Mouse (Mus musculus): Measurements from ENCODE around the gene Esr1. TPM values are rescaled to one million over a fixed set of nuclear protein-coding genes. Genes with fewer than 3 reads are reported as not detected.

Gene Esr1
- polyA plus RNA-seq, 1 experiment from 2014 or later, result 0.47 TPM

- H3K4me3 ChIP-seq (ENCODE audit: low read depth, low read length), result no peak overlapping the region
- H3K36me3 ChIP-seq (ENCODE audit: control insufficient read depth, insufficient read depth), result no peaks in the 10 kb centered on the region
- H3K4me2 ChIP-seq (ENCODE audit: low read depth, low read length), result no peak overlapping the region
- H3K27ac ChIP-seq (ENCODE audit: low read length), result no peak overlapping the region
- no peak overlapping the region for H3K9ac ChIP-seq (ENCODE audit: low read depth, low read length)
- WGBS (ENCODE audit: insufficient replicate concordance), result 50% methylated on average over 3 of the region's 3 CpGs
- no peaks in the 10 kb centered on the region for H3K9me3 ChIP-seq (replicated peaks; ENCODE audit: control insufficient read depth, low read length)
- no peaks in the 10 kb centered on the region for H3K27me3 ChIP-seq (ENCODE audit: control insufficient read depth, insufficient read depth, low read depth, low read length)
- H3K4me1 ChIP-seq (ENCODE audit: control insufficient read depth, low read depth, low read length), result no peaks in the 10 kb centered on the region
- no peak for ATAC-seq (ENCODE audit: low read depth)
These were observed 382.4 kb downstream of the Esr1 start for GRCm38 (mm10) chr10:4993802-4994201.

GRCm38 (mm10) chr10:4996592-4996991 lies 385.2 kb downstream of the Esr1 start:
- Histone ChIP-seq H3K9ac (ENCODE audit: low read depth, low read length) (no peak overlapping the region), H3K9me3 (replicated peaks; ENCODE audit: control insufficient read depth, low read length) (no peaks in the 10 kb centered on the region), H3K27me3 (ENCODE audit: control insufficient read depth, insufficient read depth, low read depth, low read length) (no peaks in the 10 kb centered on the region), H3K27ac (ENCODE audit: low read length) (no peak overlapping the region), H3K4me1 (ENCODE audit: control insufficient read depth, low read depth, low read length) (no peaks in the 10 kb centered on the region), H3K4me3 (ENCODE audit: low read depth, low read length) (no peak overlapping the region), H3K36me3 (ENCODE audit: control insufficient read depth, insufficient read depth) (no peaks in the 10 kb centered on the region), H3K4me2 (ENCODE audit: low read depth, low read length) (no peak overlapping the region)
- ATAC-seq (ENCODE audit: low read depth), result no peak
- WGBS (ENCODE audit: insufficient replicate concordance), result 52% methylated on average over 3 of the region's 3 CpGs

GRCm38 (mm10) chr10:5008795-5009366 lies 397.5 kb downstream of the Esr1 start:
- WGBS (ENCODE audit: insufficient replicate concordance), result 66% methylated on average over 8 of the region's 8 CpGs
- no peaks in the 10 kb centered on the region for H3K36me3 ChIP-seq (ENCODE audit: control insufficient read depth, insufficient read depth)

GRCm38 (mm10) chr10:5012004-5012403 lies 400.6 kb downstream of the Esr1 start:
- ATAC-seq (ENCODE audit: low read depth), result no peak
- Histone ChIP-seq H3K4me2 (ENCODE audit: low read depth, low read length) (no peak overlapping the region), H3K36me3 (ENCODE audit: control insufficient read depth, insufficient read depth) (no peaks in the 10 kb centered on the region), H3K9me3 (replicated peaks; ENCODE audit: control insufficient read depth, low read length) (no peaks in the 10 kb centered on the region), H3K27me3 (ENCODE audit: control insufficient read depth, insufficient read depth, low read depth, low read length) (no peaks in the 10 kb centered on the region), H3K27ac (ENCODE audit: low read length) (no peak overlapping the region), H3K4me3 (ENCODE audit: low read depth, low read length) (no peak overlapping the region), H3K4me1 (ENCODE audit: control insufficient read depth, low read depth, low read length) (no peaks in the 10 kb centered on the region), H3K9ac (ENCODE audit: low read depth, low read length) (no peak overlapping the region)

More at GRCm38 (mm10) chr10:5008795-5009366, 397.5 kb downstream of the Esr1 start:
- Histone ChIP-seq H3K9ac (ENCODE audit: low read depth, low read length) (no peak overlapping the region), H3K27ac (ENCODE audit: low read length) (no peak overlapping the region), H3K4me3 (ENCODE audit: low read depth, low read length) (no peak overlapping the region), H3K4me2 (ENCODE audit: low read depth, low read length) (no peak overlapping the region), H3K9me3 (replicated peaks; ENCODE audit: control insufficient read depth, low read length) (no peaks in the 10 kb centered on the region), H3K27me3 (ENCODE audit: control insufficient read depth, insufficient read depth, low read depth, low read length) (no peaks in the 10 kb centered on the region), H3K4me1 (ENCODE audit: control insufficient read depth, low read depth, low read length) (no peaks in the 10 kb centered on the region)
- no peak for ATAC-seq (ENCODE audit: low read depth)

- Histone ChIP-seq H3K4me1 (ENCODE audit: control insufficient read depth, low read depth, low read length) (no peaks in the 10 kb centered on the region), H3K27me3 (ENCODE audit: control insufficient read depth, insufficient read depth, low read depth, low read length) (no peaks in the 10 kb centered on the region), H3K9me3 (replicated peaks; ENCODE audit: control insufficient read depth, low read length) (no peaks in the 10 kb centered on the region), H3K4me3 (ENCODE audit: low read depth, low read length) (no peak overlapping the region), H3K4me2 (ENCODE audit: low read depth, low read length) (no peak overlapping the region), H3K27ac (ENCODE audit: low read length) (no peak overlapping the region), H3K36me3 (ENCODE audit: control insufficient read depth, insufficient read depth) (no peaks in the 10 kb centered on the region), H3K9ac (ENCODE audit: low read depth, low read length) (no peak overlapping the region)
- 75% methylated on average over 1 of the region's 1 CpGs for WGBS (ENCODE audit: insufficient replicate concordance)
- no peak for ATAC-seq (ENCODE audit: low read depth)
These were observed 403.6 kb downstream of the Esr1 start for GRCm38 (mm10) chr10:5014976-5015375.

- Histone ChIP-seq H3K4me2 (ENCODE audit: low read depth, low read length) (no peak overlapping the region), H3K9ac (ENCODE audit: low read depth, low read length) (no peak overlapping the region), H3K4me1 (ENCODE audit: control insufficient read depth, low read depth, low read length) (no peaks in the 10 kb centered on the region), H3K27ac (ENCODE audit: low read length) (no peak overlapping the region), H3K36me3 (ENCODE audit: control insufficient read depth, insufficient read depth) (no peaks in the 10 kb centered on the region; the same call in 1 of the 2 replicates), H3K4me3 (ENCODE audit: low read depth, low read length) (no peak overlapping the region), H3K27me3 (ENCODE audit: control insufficient read depth, insufficient read depth, low read depth, low read length) (no peaks in the 10 kb centered on the region), H3K9me3 (replicated peaks; ENCODE audit: control insufficient read depth, low read length) (no peaks in the 10 kb centered on the region)
- 50% methylated on average over 1 of the region's 1 CpGs for WGBS (ENCODE audit: insufficient replicate concordance)
- no peak for ATAC-seq (ENCODE audit: low read depth)
These were observed 405.8 kb downstream of the Esr1 start for GRCm38 (mm10) chr10:5017148-5017547.

- no peaks in the 10 kb centered on the region for H3K4me1 ChIP-seq (ENCODE audit: control insufficient read depth, low read depth, low read length)
- no peak overlapping the region for H3K4me2 ChIP-seq (ENCODE audit: low read depth, low read length)
- H3K27ac ChIP-seq (ENCODE audit: low read length), result no peak overlapping the region
- ATAC-seq (ENCODE audit: low read depth), result no peak
- no peaks in the 10 kb centered on the region for H3K27me3 ChIP-seq (ENCODE audit: control insufficient read depth, insufficient read depth, low read depth, low read length)
- H3K9ac ChIP-seq (ENCODE audit: low read depth, low read length), result no peak overlapping the region
- H3K9me3 ChIP-seq (replicated peaks; ENCODE audit: control insufficient read depth, low read length), result no peaks in the 10 kb centered on the region
- WGBS (ENCODE audit: insufficient replicate concordance), result 74% methylated on average over 4 of the region's 4 CpGs
- H3K36me3 ChIP-seq (ENCODE audit: control insufficient read depth, insufficient read depth), result no peaks in the 10 kb centered on the region; the same call in 1 of the 2 replicates
- no peak overlapping the region for H3K4me3 ChIP-seq (ENCODE audit: low read depth, low read length)
These were observed 414.5 kb downstream of the Esr1 start for GRCm38 (mm10) chr10:5025906-5026305.

- Histone ChIP-seq H3K4me2 (ENCODE audit: low read depth, low read length) (no peak overlapping the region), H3K27me3 (ENCODE audit: control insufficient read depth, insufficient read depth, low read depth, low read length) (no peaks in the 10 kb centered on the region), H3K4me1 (ENCODE audit: control insufficient read depth, low read depth, low read length) (no peaks in the 10 kb centered on the region), H3K27ac (ENCODE audit: low read length) (no peak overlapping the region), H3K36me3 (ENCODE audit: control insufficient read depth, insufficient read depth) (peaks cover under 1% of the 10 kb centered on the region; the same call in 1 of the 2 replicates), H3K9me3 (replicated peaks; ENCODE audit: control insufficient read depth, low read length) (no peaks in the 10 kb centered on the region), H3K4me3 (ENCODE audit: low read depth, low read length) (no peak overlapping the region), H3K9ac (ENCODE audit: low read depth, low read length) (no peak overlapping the region)
- ATAC-seq (ENCODE audit: low read depth), result no peak
- 53% methylated on average over 1 of the region's 1 CpGs for WGBS (ENCODE audit: insufficient replicate concordance)
These were observed 415.8 kb downstream of the Esr1 start for GRCm38 (mm10) chr10:5027208-5027607.

- no peak for ATAC-seq (ENCODE audit: low read depth)
- Histone ChIP-seq H3K27me3 (ENCODE audit: control insufficient read depth, insufficient read depth, low read depth, low read length) (no peaks in the 10 kb centered on the region), H3K4me1 (ENCODE audit: control insufficient read depth, low read depth, low read length) (no peaks in the 10 kb centered on the region), H3K36me3 (ENCODE audit: control insufficient read depth, insufficient read depth) (peaks cover 8% of the 10 kb centered on the region), H3K9me3 (replicated peaks; ENCODE audit: control insufficient read depth, low read length) (no peaks in the 10 kb centered on the region), H3K4me3 (ENCODE audit: low read depth, low read length) (no peak overlapping the region), H3K9ac (ENCODE audit: low read depth, low read length) (no peak overlapping the region), H3K4me2 (ENCODE audit: low read depth, low read length) (no peak overlapping the region), H3K27ac (ENCODE audit: low read length) (no peak overlapping the region)
- 78% methylated on average over 9 of the region's 9 CpGs for WGBS (ENCODE audit: insufficient replicate concordance)
These were observed 416.9 kb downstream of the Esr1 start for GRCm38 (mm10) chr10:5028301-5028700.
